Mouse (Mus musculus): ENCODE measurements around the gene Slc1a7. TPM values are rescaled to one million over a fixed set of nuclear protein-coding genes. Genes with fewer than 3 reads are reported as not detected.

The Slc1a7 gene
- polyA plus RNA-seq, 1 experiment, result 0.05 TPM

DNA sequence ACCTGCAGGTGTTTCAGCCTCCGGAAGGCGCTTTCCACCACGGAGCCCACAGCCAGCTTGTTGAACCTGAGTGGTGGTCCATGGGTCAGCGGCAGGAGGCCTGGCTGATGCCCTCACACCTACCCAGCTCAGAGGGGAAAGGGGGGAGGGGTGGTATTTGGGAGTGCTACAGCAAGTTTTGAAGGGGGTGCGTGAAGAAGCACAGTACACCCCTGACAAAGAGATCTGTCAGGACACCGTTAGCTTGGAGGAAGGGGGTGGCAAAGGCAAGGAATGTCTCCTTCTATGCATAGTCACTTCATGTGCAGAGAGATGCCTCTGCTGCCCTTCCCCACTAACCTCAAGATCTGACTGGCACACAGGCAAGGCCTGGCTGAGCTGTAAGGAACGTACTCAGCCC lies 49.7 kb downstream of the Slc1a7 start:
- H3K4me1 ChIP-seq (ENCODE audit: control insufficient read depth, insufficient read depth, insufficient read length), result no peaks in the 10 kb centered on the region
- no peaks in the 10 kb centered on the region for H3K36me3 ChIP-seq (ENCODE audit: control insufficient read depth, insufficient read depth, low read length)
- H3K4me3 ChIP-seq (ENCODE audit: extremely low read depth, insufficient read depth, insufficient read length), result no peak overlapping the region
- H3K27me3 ChIP-seq (ENCODE audit: control insufficient read depth, insufficient read depth, low read length), result no peaks in the 10 kb centered on the region
- DNase-seq (ENCODE audit: low read depth in 1 of 2, low spot score in 2 of 2), result no peak
- H3K27ac ChIP-seq (ENCODE audit: insufficient read depth, low read length), result no peak overlapping the region
- WGBS, result 85% methylated on average over 7 of the region's 7 CpGs
- TF ChIP-seq POLR2A (IDR thresholded peaks at IDR 0.05; ENCODE audit: low read depth, low read length), result no peak
- TF ChIP-seq CTCF (IDR thresholded peaks at IDR 0.05; ENCODE audit: extremely low read depth, insufficient read depth, insufficient read length, insufficient replicate concordance), result no peak

DNA sequence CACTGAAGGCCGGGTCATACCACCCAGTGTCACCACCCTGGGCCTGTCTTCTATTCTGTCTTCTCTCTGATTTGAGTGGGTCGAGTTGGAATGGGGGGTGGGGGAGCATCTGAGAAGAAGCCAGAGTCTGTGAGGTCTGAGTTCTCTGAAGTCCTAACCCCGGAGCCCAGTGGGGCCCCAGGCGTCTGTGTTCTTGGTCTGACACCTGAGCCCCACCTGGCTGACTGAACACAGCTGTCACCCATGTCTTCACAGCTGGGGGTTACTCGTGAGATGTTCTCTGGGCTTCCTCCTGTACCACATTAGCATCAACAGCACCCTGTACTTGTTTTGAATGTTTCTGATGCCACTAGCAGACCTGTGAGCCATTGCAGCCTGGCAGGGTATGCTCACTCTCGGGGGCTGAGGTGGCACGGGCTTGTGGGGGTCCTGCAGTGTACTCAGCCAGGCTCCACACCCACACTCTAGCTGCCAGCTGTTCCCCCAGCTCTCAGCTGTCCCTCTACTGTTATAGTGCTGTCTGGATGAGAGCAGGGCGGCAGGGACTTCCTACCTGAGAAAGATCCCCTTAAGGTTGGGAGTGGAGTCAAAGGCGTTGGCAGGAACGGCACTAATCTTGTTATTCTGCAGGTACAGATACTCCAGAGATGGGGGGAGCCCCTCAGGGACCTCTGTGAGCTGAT lies 50.2 kb downstream of the Slc1a7 start:
- no peak for TF ChIP-seq POLR2A (IDR thresholded peaks at IDR 0.05; ENCODE audit: low read depth, low read length)
- no peak for TF ChIP-seq CTCF (IDR thresholded peaks at IDR 0.05; ENCODE audit: extremely low read depth, insufficient read depth, insufficient read length, insufficient replicate concordance)
- 58% methylated on average over 10 of the region's 10 CpGs for WGBS
- H3K4me3 ChIP-seq (ENCODE audit: extremely low read depth, insufficient read depth, insufficient read length), result no peak overlapping the region
- H3K36me3 ChIP-seq (ENCODE audit: control insufficient read depth, insufficient read depth, low read length), result no peaks in the 10 kb centered on the region
- no peaks in the 10 kb centered on the region for H3K27me3 ChIP-seq (ENCODE audit: control insufficient read depth, insufficient read depth, low read length)
- H3K4me1 ChIP-seq (ENCODE audit: control insufficient read depth, insufficient read depth, insufficient read length), result no peaks in the 10 kb centered on the region
- H3K27ac ChIP-seq (ENCODE audit: insufficient read depth, low read length), result no peak overlapping the region
- DNase-seq (ENCODE audit: low read depth in 1 of 2, low spot score in 2 of 2), result no peak

DNA sequence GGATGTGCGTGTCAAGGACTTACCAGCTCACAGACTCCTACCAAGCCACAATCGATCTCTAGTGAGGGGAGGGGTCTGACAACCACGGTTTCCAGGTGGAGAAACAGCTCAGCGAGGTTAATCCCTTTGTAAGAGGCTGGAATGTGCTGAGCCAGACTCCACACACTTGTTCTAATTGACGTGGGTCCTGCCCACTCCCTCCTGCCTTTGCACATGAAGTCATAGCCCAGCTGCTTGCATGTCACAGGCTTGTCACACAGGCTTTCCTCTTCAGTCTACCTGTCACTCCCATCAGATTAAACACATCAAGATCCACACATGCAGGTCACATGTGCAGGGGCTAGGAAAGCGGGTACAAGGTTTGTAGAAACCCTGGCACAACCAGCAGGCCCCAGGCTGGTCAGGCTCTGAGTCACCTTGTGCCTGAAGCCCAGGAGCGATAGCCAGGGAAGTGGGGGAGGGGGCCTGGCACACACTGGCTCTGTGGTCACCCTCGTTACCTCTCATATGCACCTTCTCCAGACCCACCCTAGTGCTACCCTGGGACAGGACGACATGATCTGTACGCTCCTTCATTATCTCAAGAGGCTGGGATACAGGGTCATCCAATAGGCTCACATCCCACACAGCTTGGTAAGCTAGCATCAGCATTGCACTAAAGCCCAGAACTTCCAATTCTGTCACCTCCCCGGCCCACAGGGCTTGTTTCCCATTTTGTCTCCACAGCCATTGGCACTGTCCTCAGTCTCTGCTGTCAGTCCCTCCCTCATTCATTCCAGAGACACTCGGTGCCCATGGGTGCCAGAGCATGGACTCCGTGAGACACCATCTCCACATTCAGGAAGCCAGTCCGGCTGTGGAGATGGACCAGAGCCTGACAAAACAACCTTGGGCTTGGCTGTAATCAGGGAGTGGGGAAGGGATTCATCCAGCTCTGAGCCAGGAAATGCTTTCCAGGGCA lies 51.1 kb downstream of the Slc1a7 start:
- no peaks in the 10 kb centered on the region for H3K4me1 ChIP-seq (ENCODE audit: control insufficient read depth, insufficient read depth, insufficient read length)
- no peak for DNase-seq (ENCODE audit: low read depth in 1 of 2, low spot score in 2 of 2)
- no peaks in the 10 kb centered on the region for H3K27me3 ChIP-seq (ENCODE audit: control insufficient read depth, insufficient read depth, low read length)
- H3K27ac ChIP-seq (ENCODE audit: insufficient read depth, low read length), result no peak overlapping the region
- WGBS, result 68% methylated on average over 14 of the region's 14 CpGs
- TF ChIP-seq POLR2A (IDR thresholded peaks at IDR 0.05; ENCODE audit: low read depth, low read length) (no peak), CTCF (IDR thresholded peaks at IDR 0.05; ENCODE audit: extremely low read depth, insufficient read depth, insufficient read length, insufficient replicate concordance) (no peak)
- H3K4me3 ChIP-seq (ENCODE audit: extremely low read depth, insufficient read depth, insufficient read length), result no peak overlapping the region
- H3K36me3 ChIP-seq (ENCODE audit: control insufficient read depth, insufficient read depth, low read length), result no peaks in the 10 kb centered on the region

DNA sequence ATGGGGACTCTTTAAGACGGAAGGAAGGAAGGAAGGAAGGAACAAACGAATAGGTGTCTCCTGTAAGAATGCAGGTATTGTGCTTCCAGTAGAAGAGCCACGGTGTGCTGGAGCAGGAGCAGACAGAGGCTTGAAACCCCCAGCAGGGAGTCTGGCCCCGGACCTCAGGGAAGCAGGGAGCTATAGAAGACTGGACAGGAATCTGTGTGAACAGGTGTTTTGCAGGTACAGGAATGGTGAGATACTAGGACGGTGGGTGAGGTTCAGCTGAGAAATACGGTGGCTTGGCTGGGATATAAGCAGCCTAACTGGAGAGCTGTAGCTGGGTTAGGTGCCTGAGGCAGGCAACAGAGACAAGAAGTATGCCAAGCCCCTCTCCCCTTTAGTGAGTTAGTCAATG lies 52.0 kb downstream of the Slc1a7 start:
- 87% methylated on average over 6 of the region's 6 CpGs for WGBS
- Histone ChIP-seq H3K27ac (ENCODE audit: insufficient read depth, low read length) (no peak overlapping the region), H3K27me3 (ENCODE audit: control insufficient read depth, insufficient read depth, low read length) (no peaks in the 10 kb centered on the region), H3K36me3 (ENCODE audit: control insufficient read depth, insufficient read depth, low read length) (no peaks in the 10 kb centered on the region), H3K4me3 (ENCODE audit: extremely low read depth, insufficient read depth, insufficient read length) (no peak overlapping the region), H3K4me1 (ENCODE audit: control insufficient read depth, insufficient read depth, insufficient read length) (no peaks in the 10 kb centered on the region)
- TF ChIP-seq CTCF (IDR thresholded peaks at IDR 0.05; ENCODE audit: extremely low read depth, insufficient read depth, insufficient read length, insufficient replicate concordance) (no peak), POLR2A (IDR thresholded peaks at IDR 0.05; ENCODE audit: low read depth, low read length) (no peak)
- no peak for DNase-seq (ENCODE audit: low read depth in 1 of 2, low spot score in 2 of 2)

DNA sequence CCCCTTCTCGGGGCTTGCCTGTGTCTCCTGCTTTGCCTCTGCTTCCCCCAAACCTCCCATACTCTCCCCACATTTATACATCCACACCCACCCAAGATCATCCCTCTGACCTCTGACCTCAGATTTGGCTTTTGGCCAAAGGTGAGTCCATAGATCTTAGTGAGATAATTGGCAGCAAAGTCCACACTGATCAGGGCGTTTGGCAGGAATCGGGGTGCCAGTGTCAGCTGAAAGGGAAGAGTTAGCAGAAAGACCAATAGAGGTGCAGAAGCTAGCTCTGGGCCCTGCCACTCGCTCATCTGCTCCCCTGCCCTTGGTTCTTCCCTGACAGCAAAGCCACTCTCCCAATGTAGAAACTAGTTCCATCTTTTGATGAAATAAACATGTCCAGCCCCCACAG lies 55.1 kb downstream of the Slc1a7 start:
- TF ChIP-seq POLR2A (IDR thresholded peaks at IDR 0.05; ENCODE audit: low read depth, low read length) (no peak), CTCF (IDR thresholded peaks at IDR 0.05; ENCODE audit: extremely low read depth, insufficient read depth, insufficient read length, insufficient replicate concordance) (no peak)
- H3K27me3 ChIP-seq (ENCODE audit: control insufficient read depth, insufficient read depth, low read length), result no peaks in the 10 kb centered on the region
- H3K36me3 ChIP-seq (ENCODE audit: control insufficient read depth, insufficient read depth, low read length), result no peaks in the 10 kb centered on the region
- no peak overlapping the region for H3K4me3 ChIP-seq (ENCODE audit: extremely low read depth, insufficient read depth, insufficient read length)
- no peak for DNase-seq (ENCODE audit: low read depth in 1 of 2, low spot score in 2 of 2)
- 86% methylated on average over 4 of the region's 4 CpGs for WGBS
- no peaks in the 10 kb centered on the region for H3K4me1 ChIP-seq (ENCODE audit: control insufficient read depth, insufficient read depth, insufficient read length)
- no peak overlapping the region for H3K27ac ChIP-seq (ENCODE audit: insufficient read depth, low read length)

DNA sequence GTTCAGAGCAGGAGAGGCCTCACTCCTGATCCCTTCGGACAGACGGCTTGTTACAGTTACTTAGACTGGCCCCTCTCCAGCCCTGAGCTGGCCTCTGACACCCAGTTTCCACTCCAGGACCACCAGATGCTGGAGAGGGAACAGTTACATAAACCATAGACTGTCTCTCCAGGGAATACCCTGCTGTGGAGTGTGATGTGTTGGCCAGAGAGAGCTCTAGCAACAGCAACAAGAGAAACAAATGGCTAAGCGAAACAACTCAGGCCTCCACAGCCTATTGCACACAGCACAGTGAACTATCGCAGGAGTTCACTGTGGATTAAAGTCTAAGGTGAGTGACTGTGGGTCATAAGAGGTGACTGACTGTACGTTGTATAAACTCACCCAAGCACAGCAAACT lies 56.5 kb downstream of the Slc1a7 start:
- no peak overlapping the region for H3K27ac ChIP-seq (ENCODE audit: insufficient read depth, low read length)
- no peaks in the 10 kb centered on the region for H3K4me1 ChIP-seq (ENCODE audit: control insufficient read depth, insufficient read depth, insufficient read length)
- WGBS, result 91% methylated on average over 5 of the region's 5 CpGs
- H3K27me3 ChIP-seq (ENCODE audit: control insufficient read depth, insufficient read depth, low read length), result no peaks in the 10 kb centered on the region
- no peaks in the 10 kb centered on the region for H3K36me3 ChIP-seq (ENCODE audit: control insufficient read depth, insufficient read depth, low read length)
- TF ChIP-seq POLR2A (IDR thresholded peaks at IDR 0.05; ENCODE audit: low read depth, low read length), result no peak
- no peak for TF ChIP-seq CTCF (IDR thresholded peaks at IDR 0.05; ENCODE audit: extremely low read depth, insufficient read depth, insufficient read length, insufficient replicate concordance)
- no peak for DNase-seq (ENCODE audit: low read depth in 1 of 2, low spot score in 2 of 2)
- no peak overlapping the region for H3K4me3 ChIP-seq (ENCODE audit: extremely low read depth, insufficient read depth, insufficient read length)

Measured in spleen, adult 2 months (tissue).